Mouse (Mus musculus) liver, embryonic 14.5 days (tissue): ENCODE results near the gene Zfpl1. TPM values are rescaled to one million over a fixed set of nuclear protein-coding genes. Genes with fewer than 3 reads are reported as not detected.

Experiments used
- ATAC-seq: fragments of 200-750 bp; cut with Nextera tagmentation; 2 replicates; pipeline ENCODE4 v1.8.0; 2017; ENCODE audit warnings: moderate number of reproducible peaks, mild to moderate bottlenecking, moderate library complexity; ENCODE audit not compliant: insufficient read depth
- DNase-seq, 3 experiments: peaks; one replicate each; pipeline ENCODE4 v3.0.0-alpha.2; 2012 to 2013; ENCODE audit warnings: low read depth in 3 of 3, low spot score in 3 of 3
- H3K27ac ChIP-seq: fragments of 300-500 bp; sonication (generic); 2 replicates; pipeline ENCODE4 v1.5.1; 2014; ENCODE audit warnings: moderate library complexity, mild to moderate bottlenecking, control low read depth, inconsistent platforms
- H3K27me3 ChIP-seq: fragments of 300-500 bp; sonication (generic); 2 replicates; pipeline ENCODE4 v1.6.1; 2014; ENCODE audit warnings: mild to moderate bottlenecking, low read length, moderate library complexity; ENCODE audit not compliant: control insufficient read depth, insufficient read depth
- H3K36me3 ChIP-seq: fragments of 300-500 bp; sonication (generic); replicated peaks from 2 replicates; pipeline ENCODE4 v1.6.1; 2014; ENCODE audit warnings: low read depth; ENCODE audit not compliant: control insufficient read depth, insufficient read depth
- H3K4me1 ChIP-seq, 2 experiments: fragments of 200-500 bp in 1 of 2; fragments of 300-500 bp in 1 of 2; sonication (generic) in 1 of 2; replicated peaks; 2 replicates each; pipeline ENCODE4 v1.6.1; 2012 to 2014; ENCODE audit warnings: antibody characterized with exemption in 1 of 2, inconsistent platforms in 1 of 2, low read length in 1 of 2; ENCODE audit not compliant: control insufficient read depth in 2 of 2, insufficient read depth in 2 of 2
- H3K4me2 ChIP-seq: fragments of 300-500 bp; sonication (generic); 2 replicates; pipeline ENCODE4 v1.6.1; 2014; ENCODE audit warnings: low read depth, mild to moderate bottlenecking, control low read depth, moderate library complexity
- H3K4me3 ChIP-seq, 2 experiments: fragments of 200-500 bp in 1 of 2; fragments of 300-500 bp in 1 of 2; sonication (generic) in 1 of 2; 2 replicates each; pipeline ENCODE4 v1.5.1; 2012 to 2014; ENCODE audit warnings: low read depth in 2 of 2, low read length in 2 of 2, mild to moderate bottlenecking in 2 of 2, control low read depth in 1 of 2, inconsistent platforms in 1 of 2, moderate library complexity in 1 of 2; ENCODE audit not compliant: insufficient read depth in 1 of 2
- H3K9ac ChIP-seq: fragments of 300-500 bp; sonication (generic); replicated peaks from 2 replicates; pipeline ENCODE4 v1.6.1; 2014; ENCODE audit warnings: mild to moderate bottlenecking, control low read depth, moderate library complexity
- H3K9me3 ChIP-seq: fragments of 300-500 bp; sonication (generic); 2 replicates; pipeline ENCODE4 v1.6.1; 2016; ENCODE audit warnings: low read length, mixed read lengths; ENCODE audit not compliant: control insufficient read depth
- CTCF ChIP-seq: IDR thresholded peaks from 2 replicates; pipeline ENCODE4 v1.5.1; 2016; ENCODE audit warnings: antibody characterized with exemption, low read depth, control low read depth
- EP300 ChIP-seq: IDR thresholded peaks from 2 replicates; pipeline ENCODE4 v1.6.1; 2016; ENCODE audit warnings: antibody characterized with exemption, low read depth
- WGBS: fragments of 180-500 bp; shearing (Covaris S2); extraction: QIAGEN DNeasy Blood & Tissue Kit; methylation state at CpG from one replicate; pipeline ENCODE4 v1.1.7; 2014; ENCODE audit not compliant: insufficient replicate concordance; 5-methylcytosine and 5-hydroxymethylcytosine counted together
- polyA plus RNA-seq, 2 experiments: library from polyadenylated mRNA; depleted of rRNA in 1 of 2; stranded (reverse) in 1 of 2; unstranded in 1 of 2; fragments of >200 nt; fragmentation: Nextera tagmentation in 1 of 2; extraction: Ambion mirVana in 1 of 2; gene quantifications; 2 replicates each; pipeline versions ENCODE4 v1.2.1 to v1.2.3; 2012 to 2014

Zfpl1 gene
- polyA plus RNA-seq, 2 experiments, result 18.1 to 20.8 TPM

DNA sequence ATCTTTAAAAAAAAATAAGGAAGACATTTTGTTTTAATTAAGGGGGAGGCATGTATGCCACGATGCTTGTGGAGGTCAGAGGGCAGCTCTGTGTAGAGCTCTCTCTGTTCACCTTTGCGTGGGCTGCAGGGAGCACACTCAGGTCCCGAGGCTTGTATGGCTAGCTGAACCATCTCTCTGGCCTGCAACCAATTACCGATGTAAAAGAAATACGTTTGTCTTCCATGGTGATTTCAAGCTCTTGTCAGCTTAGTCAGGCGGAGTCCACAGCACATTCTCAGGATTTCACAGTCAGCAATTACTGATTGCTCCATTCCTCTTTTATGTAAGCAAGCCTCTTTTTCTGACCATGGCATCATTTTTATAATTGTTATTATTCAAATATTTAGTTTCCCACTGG lies 16.4 kb upstream of the Zfpl1 start:
- 78% methylated on average over 6 of the region's 6 CpGs for WGBS
- no peak for DNase-seq
- Histone ChIP-seq H3K4me2 (no peak overlapping the region), H3K9ac (no peak overlapping the region), H3K4me3 (no peak overlapping the region), H3K27me3 (no peaks in the 10 kb centered on the region), H3K9me3 (no peaks in the 10 kb centered on the region), H3K27ac (no peak overlapping the region), H3K4me1 (peaks cover 23 to 24% of the 10 kb centered on the region in 2 experiments), H3K36me3 (no peaks in the 10 kb centered on the region; the same call in 1 of the 2 replicates)
- TF ChIP-seq CTCF (no peak), EP300 (no peak)
- no peak for ATAC-seq

DNA sequence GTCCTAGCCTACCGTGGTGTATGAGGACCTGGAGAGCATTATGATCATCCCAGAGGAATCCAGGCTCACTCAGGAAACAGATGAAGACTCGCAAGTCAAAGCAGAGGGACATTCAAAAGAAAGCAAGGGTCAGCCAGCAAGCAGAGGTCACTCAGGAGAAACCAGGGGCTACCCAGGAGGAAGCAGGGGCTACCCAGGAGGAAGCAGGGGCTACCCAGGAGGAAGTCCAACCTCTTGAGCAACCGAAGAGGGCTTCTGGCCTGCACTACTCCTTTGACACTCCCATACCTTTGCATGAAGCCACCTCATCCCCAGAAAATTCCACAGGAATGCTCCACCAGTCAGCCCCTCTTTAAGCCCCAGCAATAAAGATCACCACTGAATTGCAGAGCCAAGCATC lies 13.1 kb upstream of the Zfpl1 start:
- Histone ChIP-seq H3K27ac (no peak overlapping the region), H3K4me1 (peaks cover 10% of the 10 kb centered on the region in 2 experiments), H3K9me3 (no peaks in the 10 kb centered on the region), H3K4me3 (no peak overlapping the region), H3K36me3 (peaks cover 17% of the 10 kb centered on the region), H3K4me2 (no peak overlapping the region), H3K27me3 (no peaks in the 10 kb centered on the region), H3K9ac (no peak overlapping the region)
- no peak for TF ChIP-seq CTCF
- no peak for TF ChIP-seq EP300
- 61% methylated on average over 3 of the region's 3 CpGs for WGBS
- no peak for DNase-seq
- no peak for ATAC-seq

DNA sequence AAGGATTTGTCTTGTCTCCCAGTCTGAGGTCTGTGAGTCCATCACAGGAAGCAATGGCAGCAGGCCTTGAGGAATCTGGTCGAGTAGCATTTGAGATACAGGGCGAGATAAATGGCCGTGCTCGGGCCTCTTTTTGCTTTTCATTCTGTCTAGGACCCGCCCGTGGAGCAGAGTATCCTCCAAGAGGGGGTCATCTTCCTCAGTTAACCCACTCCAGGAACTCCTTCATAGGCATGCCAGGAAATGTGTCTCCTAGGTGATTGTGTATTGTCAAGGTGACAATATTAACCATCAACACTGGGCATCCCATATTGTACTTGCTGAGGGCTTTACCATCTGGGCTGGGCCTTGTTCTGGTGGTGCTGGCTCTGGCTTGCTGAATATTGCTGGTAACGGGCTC lies 9.4 kb upstream of the Zfpl1 start, which contains the start of gene AC131692.1:
TSS of gene AC131692.1 (plus strand) at position 301 of the 400 bp plus-strand sequence.
- DNase-seq (no peak), ATAC-seq (no peak)
- Histone ChIP-seq H3K27ac (no peak within 1 kb of the TSS), H3K4me1 (no peaks in the 10 kb centered on the region), H3K27me3 (no peaks in the 10 kb centered on the region), H3K9me3 (no peaks in the 10 kb centered on the region), H3K9ac (no peak within 1 kb of the TSS), H3K4me2 (no peak within 1 kb of the TSS), H3K4me3 (no peak within 1 kb of the TSS), H3K36me3 (peaks cover 53% of the 10 kb centered on the region)
- 77% methylated on average over 7 of the region's 7 CpGs for WGBS
- no peak for TF ChIP-seq CTCF
- no peak for TF ChIP-seq EP300

DNA sequence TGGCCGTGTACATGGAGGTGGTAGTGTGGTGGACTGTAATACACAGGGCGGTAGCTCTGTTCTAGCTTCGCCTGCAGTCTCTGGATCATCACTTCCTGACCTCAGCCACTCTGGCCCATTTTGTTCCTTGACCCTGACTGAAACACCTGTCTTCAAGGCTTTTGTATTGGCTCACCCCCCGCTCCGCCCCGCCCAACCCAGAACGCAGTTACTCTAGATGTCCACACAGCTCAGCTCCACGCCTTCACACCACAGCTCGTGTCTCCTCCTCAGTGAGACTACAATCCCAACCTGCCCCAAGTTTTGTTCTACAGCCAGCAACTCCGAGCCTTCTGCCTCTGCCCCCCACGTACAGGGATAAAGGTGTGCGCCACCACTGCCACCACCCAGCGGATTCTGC lies 4.1 kb upstream of the Zfpl1 start:
- Histone ChIP-seq H3K27me3 (no peaks in the 10 kb centered on the region), H3K36me3 (peaks cover 66% of the 10 kb centered on the region), H3K4me1 (peaks cover 7 to 8% of the 10 kb centered on the region in 2 experiments; a peak in 3 of 4 replicates), H3K27ac (no peak overlapping the region), H3K9me3 (no peaks in the 10 kb centered on the region), H3K9ac (no peak overlapping the region), H3K4me2 (no peak overlapping the region), H3K4me3 (no peak overlapping the region)
- WGBS, result 93% methylated on average over 13 of the region's 13 CpGs
- ATAC-seq (no peak), DNase-seq (no peak)
- no peak for TF ChIP-seq EP300
- no peak for TF ChIP-seq CTCF

DNA sequence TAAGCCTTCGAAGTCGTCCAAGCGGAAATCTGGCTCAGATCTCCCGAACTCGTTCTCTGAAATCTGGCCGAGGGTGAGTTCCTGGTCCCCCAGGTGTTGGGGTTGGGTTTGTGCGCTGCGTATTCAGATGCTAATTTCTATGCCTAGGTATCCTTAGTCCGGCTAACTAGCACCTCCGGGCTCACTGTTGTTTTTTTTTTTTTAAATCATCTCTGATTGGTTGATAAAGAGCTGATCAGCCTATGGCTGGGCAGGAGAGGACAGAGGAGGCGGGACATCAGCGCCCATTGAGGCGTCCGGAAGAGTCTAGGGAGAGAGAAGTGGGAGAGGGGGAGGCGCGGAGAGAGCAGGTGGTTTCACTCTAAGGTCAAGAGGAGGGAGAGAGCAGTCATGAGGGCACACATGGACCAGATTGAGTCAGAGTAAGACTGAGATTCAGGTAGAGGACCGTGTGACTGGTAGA lies 692 bp upstream of the Zfpl1 start:
- Histone ChIP-seq H3K36me3 (peaks cover 36% of the 10 kb centered on the region), H3K9me3 (no peaks in the 10 kb centered on the region), H3K27me3 (no peaks in the 10 kb centered on the region), H3K4me1 (peaks cover 9 to 10% of the 10 kb centered on the region in 2 experiments; a peak in 3 of 4 replicates), H3K9ac (peak overlapping the region; percentile 93), H3K4me3 (peak overlapping the region; percentile 81), H3K27ac (peak overlapping the region; percentile 87), H3K4me2 (peak overlapping the region; percentile 92)
- peak; percentile 73 to 81 (median 77) for DNase-seq
- WGBS, result under 1% methylated on average over 17 of the region's 17 CpGs
- TF ChIP-seq EP300, result no peak
- TF ChIP-seq CTCF, result no peak
- peak; percentile 75 for ATAC-seq
